Mouse (Mus musculus): ENCODE results near the gene Ccnjl.

Gene Ccnjl

DNA sequence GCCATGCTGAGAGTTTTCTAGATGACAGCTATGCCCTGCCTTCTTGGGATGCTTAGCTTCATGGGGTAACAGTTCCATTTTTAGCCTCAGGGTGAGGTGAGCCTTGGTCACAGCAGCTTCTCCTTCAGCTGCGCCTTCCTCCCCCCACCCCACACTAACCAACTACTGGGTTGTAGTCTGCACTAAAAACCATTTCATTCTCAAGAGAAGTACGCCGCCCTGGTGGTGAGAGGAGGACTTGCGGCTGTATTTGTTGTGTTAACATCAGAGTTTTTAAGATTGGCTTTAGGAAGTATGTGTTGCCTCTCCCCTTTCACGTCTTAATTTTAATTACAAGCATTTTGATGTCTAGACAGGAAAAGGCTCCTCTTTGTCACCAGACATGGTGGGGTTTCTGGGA lies 39.7 kb downstream of the Ccnjl start:
- no peak for DNase-seq (ENCODE audit: extremely low spot score)

- no peak for DNase-seq (ENCODE audit: extremely low spot score)
Observed at GRCm38 (mm10) chr11:43569188-43569587, 40.6 kb downstream of the Ccnjl start.

DNA sequence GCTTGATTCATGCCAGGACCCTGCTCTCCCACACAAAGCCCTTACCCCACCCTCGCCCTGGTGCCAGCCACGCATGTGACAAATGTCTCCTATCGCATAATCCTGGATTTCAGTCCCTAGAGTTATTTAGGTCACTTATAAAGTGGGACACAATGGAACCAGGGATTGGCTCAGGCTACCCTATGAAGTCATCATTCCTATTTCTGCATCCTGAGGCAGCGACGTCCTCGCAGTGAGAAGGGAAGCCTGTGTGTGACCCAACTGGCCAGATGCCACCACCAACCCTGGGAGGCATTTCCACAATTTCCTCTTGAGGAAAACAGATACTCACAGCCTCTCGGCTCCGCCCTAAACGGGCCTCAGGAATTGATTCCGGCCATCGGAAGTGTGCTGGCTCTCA lies 41.0 kb downstream of the Ccnjl start:
- DNase-seq (ENCODE audit: extremely low spot score), result no peak

DNA sequence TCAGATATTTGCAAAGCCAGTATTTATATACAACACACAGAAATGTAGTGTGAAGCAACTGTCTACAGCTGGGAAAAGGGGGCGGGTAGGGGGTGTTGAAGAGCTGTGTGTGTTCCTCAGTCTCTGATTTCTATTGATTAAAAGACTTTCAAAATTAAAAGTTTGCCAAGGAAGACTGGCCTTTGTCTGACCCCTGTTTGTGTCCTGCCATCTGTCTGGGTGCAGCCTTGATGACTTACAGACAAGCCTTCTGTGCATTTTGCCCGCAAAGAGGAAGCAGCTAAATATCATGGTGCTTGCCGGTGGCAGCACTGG lies 46.4 kb downstream of the Ccnjl start:
- DNase-seq (ENCODE audit: extremely low spot score), result no peak

DNA sequence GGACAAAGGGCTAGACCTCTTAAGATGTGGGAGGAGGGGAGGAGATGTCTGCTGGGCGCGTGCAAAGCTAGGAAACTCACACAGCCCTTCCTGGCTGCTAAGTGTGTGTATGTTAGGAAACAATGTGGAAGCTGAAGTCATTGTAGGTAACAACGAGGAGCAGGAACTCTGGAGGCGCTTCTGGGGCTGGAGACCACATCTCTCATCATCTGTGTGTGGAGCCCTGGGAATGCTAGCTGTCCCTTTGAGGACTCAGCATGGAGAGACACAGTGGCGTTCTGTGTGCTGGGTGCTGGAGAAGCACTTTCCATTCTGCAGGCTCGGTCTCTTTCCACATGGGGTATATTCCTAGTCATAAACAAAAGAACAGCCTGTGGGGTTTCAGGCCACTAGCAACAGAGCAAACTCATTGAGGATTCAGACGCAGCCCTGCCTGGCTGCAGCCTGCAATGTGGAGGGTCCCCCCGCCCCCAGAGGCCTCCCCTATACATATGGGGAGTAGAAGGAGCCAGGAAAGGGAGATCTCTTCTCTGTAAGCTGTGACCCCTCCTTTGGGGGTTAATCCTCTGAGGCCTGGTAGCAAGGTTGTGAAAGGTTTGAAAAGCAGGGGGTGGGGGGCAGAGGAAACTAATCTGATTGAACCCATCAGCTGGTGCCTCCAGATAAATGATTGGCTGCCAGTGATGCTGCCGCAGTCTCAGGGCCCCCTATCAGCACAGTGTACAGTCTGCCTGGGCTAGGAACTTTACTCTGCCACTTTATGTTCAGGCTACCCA lies 47.0 kb downstream of the Ccnjl start:
- peak; percentile 63 for DNase-seq (ENCODE audit: extremely low spot score)

- DNase-seq (ENCODE audit: extremely low spot score), result no peak
Observed at GRCm38 (mm10) chr11:43577713-43578478, 49.3 kb downstream of the Ccnjl start.

DNA sequence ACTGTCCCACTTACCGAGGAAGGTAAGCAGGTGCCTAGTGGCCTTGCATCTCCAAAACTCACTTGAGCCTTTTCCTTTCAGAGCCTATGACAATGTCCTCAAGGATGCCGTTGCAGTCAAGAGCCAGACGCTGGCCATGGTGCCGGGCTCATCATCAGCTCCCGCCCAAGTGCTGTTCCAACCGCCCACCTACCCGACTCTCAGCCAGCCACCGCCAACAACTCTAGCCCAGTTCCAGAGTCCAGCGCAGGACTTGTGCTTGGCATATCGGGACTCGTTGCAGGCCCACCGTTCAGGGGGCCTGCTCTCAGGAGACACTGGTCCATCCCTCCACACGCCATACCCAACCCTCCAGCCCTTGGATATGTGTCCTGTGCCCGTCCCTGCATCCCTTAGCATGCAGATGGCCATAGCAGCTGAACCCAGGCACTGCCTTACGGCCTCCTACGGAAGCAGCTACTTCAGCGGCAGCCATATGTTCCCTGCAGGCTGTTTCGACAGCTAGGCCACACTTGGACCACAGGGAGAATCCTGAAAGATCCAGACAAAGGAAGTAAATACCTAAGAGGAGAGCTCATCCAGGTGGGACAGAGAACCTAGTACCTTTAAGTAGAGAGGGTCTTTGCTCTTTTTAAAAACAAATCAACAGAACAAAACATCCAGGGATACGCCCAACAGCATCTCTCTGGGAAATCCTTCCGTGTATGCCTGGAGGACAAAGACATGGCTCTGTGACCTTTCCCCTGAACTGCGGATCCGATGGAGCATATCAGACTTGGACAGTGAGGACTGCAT lies 56.8 kb downstream of the Ccnjl start:
- DNase-seq (ENCODE audit: extremely low spot score), result no peak

- peak; percentile 74 for DNase-seq (ENCODE audit: extremely low spot score)
Observed at GRCm38 (mm10) chr11:43586324-43587090, 57.9 kb downstream of the Ccnjl start, which contains the start of gene 4933415A04Rik. Gene 4933415A04Rik (plus strand): TSS chr11:43587040.

DNA sequence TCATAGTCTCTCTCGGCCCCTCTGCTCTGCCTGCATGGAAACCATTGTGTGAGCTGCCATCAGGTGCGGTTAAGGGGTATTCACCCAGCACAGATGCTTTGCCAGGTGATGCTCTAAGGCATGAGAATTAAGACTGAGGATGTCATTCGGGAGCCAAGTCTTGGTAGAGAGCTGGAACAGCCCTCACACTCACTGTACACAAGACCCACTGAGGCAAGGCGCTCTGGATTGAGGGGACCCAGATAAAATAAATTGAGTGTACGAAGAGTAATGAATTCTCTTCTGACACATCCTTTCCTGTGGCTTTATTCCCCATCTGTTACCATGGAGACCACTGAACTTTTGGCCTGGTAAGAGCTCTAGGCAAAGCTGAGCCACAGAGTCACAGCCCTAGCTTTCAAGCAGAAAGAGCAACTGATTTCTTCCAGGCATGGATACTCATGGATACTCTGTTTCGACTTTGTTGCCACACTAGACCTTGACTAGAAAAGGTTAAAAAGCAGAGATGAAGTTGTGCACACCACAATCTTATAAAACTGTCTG lies 61.0 kb downstream of the Ccnjl start:
- DNase-seq (ENCODE audit: extremely low spot score), result no peak

DNA sequence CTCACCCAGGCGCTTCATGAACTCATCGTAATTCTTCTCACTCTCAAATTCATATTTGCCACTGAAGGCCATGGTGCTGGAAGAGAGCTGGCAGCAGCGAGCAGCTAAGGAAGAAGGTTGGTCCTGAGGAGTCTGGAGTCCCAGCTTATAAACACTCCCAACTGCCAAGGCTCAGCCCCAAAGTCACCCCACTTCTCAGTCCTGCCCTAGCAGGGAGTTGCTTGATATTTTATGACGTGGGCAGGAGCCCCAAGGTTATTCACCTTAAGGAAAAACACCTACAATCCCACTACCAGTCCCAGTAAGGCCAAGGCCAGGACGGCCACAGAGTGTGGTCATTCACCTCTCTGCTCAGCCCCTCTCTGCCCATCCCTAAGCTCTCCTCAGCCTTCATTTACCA lies 72.9 kb downstream of the Ccnjl start, which contains the start of gene Fabp6:
Gene Fabp6 (minus strand): TSS at position 101 of the 400 bp plus-strand sequence.
- no peak for DNase-seq (ENCODE audit: extremely low spot score)

DNA sequence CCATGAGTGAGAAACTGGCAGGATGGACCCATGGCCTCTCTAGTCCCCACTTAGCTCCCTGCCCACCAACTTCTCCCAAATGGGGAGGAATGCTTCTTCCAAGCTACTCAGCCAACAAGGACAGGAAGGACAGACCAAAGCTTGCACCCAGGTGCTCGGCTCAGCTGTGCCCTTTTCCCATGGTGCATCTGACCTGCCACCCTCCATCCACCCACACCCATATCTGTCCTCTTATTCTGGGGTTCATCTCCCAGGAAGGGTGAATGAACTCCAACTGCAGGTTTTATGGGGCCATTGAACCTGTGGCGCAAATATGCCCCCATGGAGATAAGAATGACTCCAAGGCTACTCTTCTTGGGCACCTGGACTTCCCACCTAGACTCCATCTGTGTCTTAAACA lies 75.6 kb downstream of the Ccnjl start:
- DNase-seq (ENCODE audit: extremely low spot score), result no peak

DNA sequence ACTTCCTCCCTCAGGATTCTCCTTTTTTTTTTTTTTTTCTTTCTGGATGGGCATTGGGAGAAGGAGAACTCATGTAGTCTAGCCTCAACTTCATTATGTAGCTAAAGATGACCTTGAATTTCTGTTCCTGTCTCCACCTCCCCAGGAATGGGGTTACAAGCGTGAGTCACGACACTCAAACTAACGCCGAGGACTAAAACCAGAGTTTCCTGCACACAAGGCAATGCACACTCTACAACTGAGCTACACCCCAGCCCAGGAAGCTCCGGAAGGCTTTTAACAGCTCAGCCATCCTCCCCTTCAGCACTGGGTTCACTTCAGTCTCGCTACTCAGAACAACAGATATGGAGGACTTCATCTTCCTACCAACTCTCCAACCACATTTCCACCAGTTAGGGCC lies 76.3 kb downstream of the Ccnjl start:
- DNase-seq (ENCODE audit: extremely low spot score), result no peak

- no peak for DNase-seq (ENCODE audit: extremely low spot score)
Observed at GRCm38 (mm10) chr11:43605859-43606258, 77.3 kb downstream of the Ccnjl start.

- DNase-seq (ENCODE audit: extremely low spot score), result no peak
Observed at GRCm38 (mm10) chr11:43608440-43608839, 79.9 kb downstream of the Ccnjl start.

DNA sequence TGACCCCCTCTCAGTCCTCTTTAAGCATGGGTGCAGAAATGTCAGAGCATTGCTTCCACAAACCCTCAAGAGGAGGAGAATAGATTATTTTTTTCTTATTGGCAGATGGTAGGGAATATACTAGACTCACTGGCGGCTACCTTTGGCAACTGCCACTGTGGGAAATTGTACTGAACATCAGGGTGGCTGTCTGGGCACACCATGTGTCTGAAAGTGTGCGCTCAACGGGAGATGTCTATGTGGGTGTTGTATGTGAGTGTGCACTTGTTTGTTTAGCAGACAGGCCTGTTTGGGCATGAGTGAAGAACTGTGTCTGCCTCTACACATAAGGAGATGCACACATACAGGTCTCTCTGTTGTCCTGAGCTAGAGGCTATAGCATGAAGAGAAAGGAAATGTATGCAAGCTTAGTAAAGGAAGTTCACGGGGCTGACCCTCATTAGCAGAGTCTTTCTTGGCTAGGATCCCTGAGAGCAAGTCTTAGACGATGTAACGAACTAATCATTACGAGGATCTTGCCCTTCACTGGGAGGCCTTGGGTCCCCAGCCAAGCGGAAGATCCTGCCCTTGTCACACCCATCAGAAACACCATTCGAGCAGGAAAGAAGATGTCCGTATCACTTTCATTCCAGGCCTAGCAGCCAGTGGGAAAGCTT lies 81.5 kb downstream of the Ccnjl start:
- DNase-seq (ENCODE audit: extremely low spot score), result no peak

DNA sequence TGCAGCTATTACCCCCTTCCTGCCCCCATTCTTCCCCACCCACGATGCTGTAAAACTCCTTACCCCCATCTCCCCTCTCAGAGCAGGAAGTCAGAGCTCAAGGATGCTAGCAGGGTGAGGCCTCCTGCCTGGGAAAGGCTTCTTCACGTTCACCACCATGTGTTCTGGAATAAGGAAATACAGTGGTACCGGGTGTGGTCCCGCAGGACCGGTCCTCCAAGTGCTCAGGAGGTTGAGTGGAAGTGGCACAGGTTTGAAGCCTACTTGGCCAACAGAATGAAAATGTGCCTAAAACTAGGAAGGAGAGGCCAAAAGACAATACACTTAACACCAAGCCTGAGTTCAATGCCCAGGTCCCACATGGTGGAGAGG lies 82.1 kb downstream of the Ccnjl start:
- no peak for DNase-seq (ENCODE audit: extremely low spot score)

- DNase-seq (ENCODE audit: extremely low spot score), result peak; percentile 89
Observed at GRCm38 (mm10) chr11:43612834-43613488, 84.4 kb downstream of the Ccnjl start.

- no peak for DNase-seq (ENCODE audit: extremely low spot score)
Observed at GRCm38 (mm10) chr11:43617924-43618323, 89.3 kb downstream of the Ccnjl start.

DNA sequence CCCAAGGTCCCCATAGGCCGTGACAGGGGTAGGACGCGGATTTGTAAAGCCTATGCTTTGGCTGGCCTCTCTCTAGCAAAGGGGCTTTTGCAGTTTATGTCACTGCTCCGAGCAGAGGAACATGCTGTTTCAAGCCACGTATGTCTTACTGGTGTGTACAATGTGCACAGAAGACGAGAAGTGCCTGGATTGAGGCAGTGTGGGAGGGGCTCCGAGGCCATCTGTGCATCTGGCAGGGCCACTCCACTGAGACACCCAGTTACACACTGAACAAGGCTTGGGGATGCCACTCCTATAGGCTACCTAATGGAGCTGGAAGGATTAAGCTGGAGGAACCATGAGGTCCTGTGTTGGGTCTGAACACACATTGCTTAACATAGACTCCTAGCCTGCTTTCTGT lies 89.8 kb downstream of the Ccnjl start:
- no peak for DNase-seq (ENCODE audit: extremely low spot score)

DNA sequence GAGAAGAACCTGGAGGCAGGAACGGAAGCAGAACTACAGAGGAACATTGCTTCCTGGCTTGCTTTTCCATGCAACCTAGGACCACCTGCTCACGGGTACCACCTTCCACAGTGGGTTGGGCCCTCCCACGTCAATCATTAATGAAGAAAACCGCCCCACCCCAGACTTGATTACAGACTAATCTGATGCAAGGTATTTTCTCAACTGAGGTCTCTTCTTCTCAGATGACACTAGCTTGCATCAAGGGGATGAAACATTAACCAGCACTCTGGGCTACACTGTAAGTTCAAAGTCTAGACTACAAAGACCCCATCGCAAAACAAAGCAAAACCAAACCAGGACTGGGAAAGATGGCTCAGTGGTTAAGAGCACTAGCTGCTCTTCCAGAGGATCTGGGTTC lies 93.2 kb downstream of the Ccnjl start:
- DNase-seq (ENCODE audit: extremely low spot score), result no peak
